Comparison of ENCODE assay signal across 16 mouse cellular contexts in genomic region chr3:70500245-70500858, GRCm38 (mm10).
"Had no signal": no experiment of that assay in that cellular context is flagged by ENCODE, and none has a peak within 500 bp of the region (broad histone marks: within the 10 kb centered on the region; RNA-seq: fewer than 3 reads in every experiment).

No protein-coding gene starts in this region.

- H3K4me1 ChIP-seq: neural tube, embryonic 15.5 days; stomach, embryonic 15.5 days had no signal

- H3K36me3 ChIP-seq: limb, embryonic 13.5 days; midbrain, embryonic 12.5 days; neural tube, embryonic 15.5 days; stomach, embryonic 15.5 days had no signal

- H3K27me3 ChIP-seq: limb, embryonic 13.5 days; midbrain, embryonic 12.5 days; neural tube, embryonic 15.5 days; stomach, embryonic 15.5 days had no signal

- H3K27ac ChIP-seq: kidney, postnatal 0 days; limb, embryonic 13.5 days; liver, embryonic 14.5 days; midbrain, embryonic 12.5 days; neural tube, embryonic 15.5 days; stomach, embryonic 15.5 days had no signal

- H3K9me3 ChIP-seq: limb, embryonic 13.5 days; midbrain, embryonic 12.5 days; neural tube, embryonic 15.5 days; stomach, embryonic 15.5 days had no signal

- H3K4me2 ChIP-seq: limb, embryonic 13.5 days; midbrain, embryonic 12.5 days; neural tube, embryonic 15.5 days; stomach, embryonic 15.5 days had no signal

- DNase-seq: kidney, adult 11 months; kidney, adult 9 months; kidney, postnatal 36 days; left cerebral cortex, postnatal 4 days; lung, postnatal 4 days; right cerebral cortex, postnatal 4 days; thymus, adult 2 months; thymus, postnatal 25 days had no signal

- ATAC-seq: lung, postnatal 0 days had no signal

- H3K4me3 ChIP-seq: limb, embryonic 13.5 days; midbrain, embryonic 12.5 days; myocyte; neural tube, embryonic 15.5 days; stomach, embryonic 15.5 days had no signal

- H3K9ac ChIP-seq: limb, embryonic 13.5 days; liver, embryonic 14.5 days; midbrain, embryonic 12.5 days; neural tube, embryonic 15.5 days; stomach, embryonic 15.5 days had no signal
